Mouse (Mus musculus) hindbrain, embryonic 13.5 days (tissue): ENCODE results near the gene Hspa1b. TPM values are rescaled to one million over a fixed set of nuclear protein-coding genes. Genes with fewer than 3 reads are reported as not detected.
"Not testable (repeated sequence)": the region's sequence is repeated elsewhere in the genome, so short reads cannot be mapped to it uniquely, and the experiment has no call there.

Experiments
- ATAC-seq: fragments of 200-750 bp; cut with Nextera tagmentation; 2 replicates; pipeline ENCODE4 v1.8.0; 2017; ENCODE audit warnings: moderate TSS enrichment; ENCODE audit not compliant: low FRiP score
- H3K27ac ChIP-seq: fragments of 300-500 bp; sonication (generic); 2 replicates; pipeline ENCODE4 v1.5.1; 2015; ENCODE audit warnings: inconsistent platforms, mild to moderate bottlenecking, moderate library complexity
- H3K27me3 ChIP-seq: fragments of 300-500 bp; sonication (generic); 2 replicates; pipeline ENCODE4 v1.6.1; 2015; ENCODE audit warnings: mild to moderate bottlenecking, inconsistent platforms
- H3K36me3 ChIP-seq: fragments of 300-500 bp; sonication (generic); 2 replicates; pipeline ENCODE4 v1.6.1; 2015; ENCODE audit warnings: mild to moderate bottlenecking, inconsistent platforms
- H3K4me1 ChIP-seq: fragments of 300-500 bp; sonication (generic); replicated peaks from 2 replicates; pipeline ENCODE4 v1.6.1; 2015; ENCODE audit warnings: inconsistent platforms
- H3K4me2 ChIP-seq: fragments of 300-500 bp; sonication (generic); 2 replicates; pipeline ENCODE4 v1.6.1; 2015; ENCODE audit warnings: inconsistent platforms, mild to moderate bottlenecking, moderate library complexity
- H3K4me3 ChIP-seq: fragments of 300-500 bp; sonication (generic); 2 replicates; pipeline ENCODE4 v1.5.1; 2015; ENCODE audit warnings: mild to moderate bottlenecking, inconsistent platforms
- H3K9ac ChIP-seq: fragments of 300-500 bp; sonication (generic); 2 replicates; pipeline ENCODE4 v1.6.1; 2015; ENCODE audit warnings: mild to moderate bottlenecking, inconsistent platforms
- H3K9me3 ChIP-seq: fragments of 300-500 bp; sonication (generic); 2 replicates; pipeline ENCODE4 v1.6.1; 2016; ENCODE audit warnings: inconsistent platforms
- WGBS: fragments of 180-500 bp; shearing (Covaris S2); methylation state at CpG from one replicate; pipeline ENCODE4 v1.1.7; 2015; 5-methylcytosine and 5-hydroxymethylcytosine counted together
- polyA plus RNA-seq: library from polyadenylated mRNA; unstranded; fragments of >200 nt; fragmentation: Nextera tagmentation; extraction: Ambion mirVana; gene quantifications from 2 replicates; pipeline ENCODE4 v1.2.1, GENCODE M21; 2015

The Hspa1b gene
- 0.26 and 0.32 TPM in 2 replicates for polyA plus RNA-seq

DNA sequence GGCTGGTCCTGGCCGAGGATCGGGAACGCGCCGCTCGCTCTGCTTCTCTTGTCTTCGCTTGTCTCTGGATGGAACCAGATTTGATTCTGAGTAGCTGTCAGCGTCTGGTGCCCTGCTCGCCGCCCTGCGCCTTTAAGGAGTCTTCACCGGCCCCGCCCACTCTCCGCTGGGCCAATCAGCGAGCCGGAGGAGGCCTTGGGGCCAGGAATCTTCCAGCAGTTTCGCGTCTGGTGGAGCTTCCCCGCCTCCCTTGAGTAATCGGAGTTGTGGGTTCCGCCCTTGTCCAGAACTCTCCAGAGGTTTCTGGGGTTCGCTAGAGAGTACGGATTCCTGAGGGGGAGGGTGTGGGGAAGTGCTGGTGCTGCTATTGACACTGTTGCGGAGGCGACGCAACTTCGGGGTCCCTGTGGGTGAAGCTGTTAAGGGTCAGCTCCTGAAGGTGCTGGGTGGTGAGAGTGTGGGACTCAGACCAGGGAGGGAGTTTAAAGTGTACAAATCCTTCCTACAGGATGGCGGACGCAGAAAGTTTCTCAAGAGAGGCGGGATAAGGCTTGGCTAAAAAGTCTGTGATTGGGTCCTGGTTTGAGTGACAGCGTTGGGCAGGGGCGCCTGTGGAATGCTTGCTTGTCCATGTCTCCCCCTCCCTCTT is at the start of gene Hspa1b:
TSS of gene Hspa1b (minus strand) at position 109 of the 649 bp plus-strand sequence.
- WGBS: 0% methylated on average over 32 of the region's 32 CpGs
- Histone ChIP-seq H3K4me3 (peak within 1 kb of the TSS; percentile 44), H3K4me1 (peaks cover 11% of the 10 kb centered on the region), H3K4me2 (peak within 1 kb of the TSS; percentile 71), H3K9ac (peak within 1 kb of the TSS; percentile 60; the same call in 1 of the 2 replicates), H3K27me3 (peaks cover 63% of the 10 kb centered on the region), H3K27ac (peak within 1 kb of the TSS; percentile 82)
- H3K9me3 ChIP-seq, H3K36me3 ChIP-seq: not testable (repeated sequence)
- peak; percentile 92 for ATAC-seq

DNA sequence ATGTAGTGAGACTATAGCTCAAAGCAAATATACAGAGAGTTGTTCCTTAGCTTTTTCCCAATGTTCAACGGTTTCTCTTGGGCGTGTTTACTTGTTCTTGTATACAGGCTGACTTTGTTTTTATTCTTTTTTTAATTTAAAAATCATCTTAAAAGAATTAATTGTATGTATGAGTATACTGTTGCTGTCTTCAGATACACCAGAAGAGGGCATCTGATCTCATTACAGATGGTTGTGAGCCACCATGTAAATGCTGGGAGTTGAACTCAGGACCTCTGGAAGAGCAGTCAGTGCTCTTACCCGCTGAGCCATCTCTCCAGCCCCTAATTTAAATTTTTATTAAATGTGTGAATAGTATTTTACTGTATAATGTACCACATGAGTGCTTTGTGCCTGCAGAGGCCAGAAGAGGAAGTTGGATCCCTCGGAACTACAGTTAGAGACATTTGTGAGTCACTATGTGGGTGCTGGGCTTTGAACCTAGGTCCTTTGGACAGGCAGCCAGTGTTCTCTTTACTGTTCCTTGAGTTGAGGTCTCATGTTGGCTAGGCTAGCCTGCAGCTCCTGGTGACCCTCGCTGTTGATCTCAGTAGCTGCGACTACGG is 48.5 kb upstream of the Hspa1b start:
- Histone ChIP-seq H3K27ac (no peak overlapping the region), H3K4me3 (no peak overlapping the region), H3K9ac (no peak overlapping the region), H3K4me2 (no peak overlapping the region), H3K4me1 (peaks cover 13% of the 10 kb centered on the region), H3K9me3 (no peaks in the 10 kb centered on the region), H3K27me3 (no peaks in the 10 kb centered on the region), H3K36me3 (peaks cover 81% of the 10 kb centered on the region)
- WGBS: 94% methylated on average over 7 of the region's 7 CpGs
- no peak for ATAC-seq

DNA sequence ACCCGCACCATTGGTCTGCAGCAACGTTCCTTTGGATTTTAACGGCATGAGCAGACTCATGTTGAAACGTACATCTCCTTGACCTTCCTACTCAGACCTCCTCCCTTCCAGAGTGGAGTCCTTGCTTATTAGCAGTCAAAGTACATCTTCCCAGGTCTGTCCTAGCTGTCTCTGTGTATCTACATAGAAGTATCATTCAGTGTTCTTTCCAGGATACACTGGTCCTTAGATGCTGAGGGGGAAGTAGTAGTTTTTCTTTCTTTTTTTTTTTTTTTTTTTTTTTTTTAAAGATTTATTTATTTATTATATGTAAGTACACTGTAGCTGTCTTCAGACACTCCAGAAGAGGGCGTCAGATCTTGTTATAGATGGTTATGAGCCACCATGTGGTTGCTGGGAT is 46.9 kb upstream of the Hspa1b start:
- ATAC-seq, H3K9ac ChIP-seq, H3K9me3 ChIP-seq, H3K4me2 ChIP-seq, H3K4me3 ChIP-seq, H3K27ac ChIP-seq, H3K27me3 ChIP-seq: not testable (repeated sequence)
- H3K4me1 ChIP-seq: peaks cover 23% of the 10 kb centered on the region
- peaks cover 66% of the 10 kb centered on the region for H3K36me3 ChIP-seq
- 97% methylated on average over 4 of the region's 5 CpGs for WGBS

DNA sequence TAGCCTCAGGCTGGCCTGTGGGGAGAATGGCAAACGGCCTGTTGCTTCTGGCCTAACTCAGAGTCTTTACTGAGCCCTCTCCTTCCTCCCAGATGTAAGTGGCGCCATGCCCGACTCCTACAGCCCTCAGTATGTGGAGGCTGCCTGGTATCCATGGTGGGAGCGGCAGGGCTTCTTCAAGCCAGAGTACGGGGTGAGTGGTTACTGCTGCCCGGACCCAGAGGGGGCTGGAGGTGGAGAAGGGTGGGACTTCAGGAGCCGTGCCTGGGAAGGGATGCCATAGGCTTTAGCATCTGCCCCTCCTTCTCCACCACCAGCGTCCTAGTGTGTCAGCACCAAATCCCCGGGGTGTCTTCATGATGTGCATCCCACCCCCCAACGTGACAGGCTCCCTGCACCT is 46.1 kb upstream of the Hspa1b start:
- Histone ChIP-seq H3K27ac (no peak overlapping the region), H3K4me1 (peaks cover 24% of the 10 kb centered on the region), H3K36me3 (peaks cover 58% of the 10 kb centered on the region), H3K9ac (no peak overlapping the region), H3K9me3 (no peaks in the 10 kb centered on the region), H3K4me3 (no peak overlapping the region), H3K4me2 (no peak overlapping the region), H3K27me3 (no peaks in the 10 kb centered on the region)
- no peak for ATAC-seq
- 94% methylated on average over 10 of the region's 10 CpGs for WGBS

DNA sequence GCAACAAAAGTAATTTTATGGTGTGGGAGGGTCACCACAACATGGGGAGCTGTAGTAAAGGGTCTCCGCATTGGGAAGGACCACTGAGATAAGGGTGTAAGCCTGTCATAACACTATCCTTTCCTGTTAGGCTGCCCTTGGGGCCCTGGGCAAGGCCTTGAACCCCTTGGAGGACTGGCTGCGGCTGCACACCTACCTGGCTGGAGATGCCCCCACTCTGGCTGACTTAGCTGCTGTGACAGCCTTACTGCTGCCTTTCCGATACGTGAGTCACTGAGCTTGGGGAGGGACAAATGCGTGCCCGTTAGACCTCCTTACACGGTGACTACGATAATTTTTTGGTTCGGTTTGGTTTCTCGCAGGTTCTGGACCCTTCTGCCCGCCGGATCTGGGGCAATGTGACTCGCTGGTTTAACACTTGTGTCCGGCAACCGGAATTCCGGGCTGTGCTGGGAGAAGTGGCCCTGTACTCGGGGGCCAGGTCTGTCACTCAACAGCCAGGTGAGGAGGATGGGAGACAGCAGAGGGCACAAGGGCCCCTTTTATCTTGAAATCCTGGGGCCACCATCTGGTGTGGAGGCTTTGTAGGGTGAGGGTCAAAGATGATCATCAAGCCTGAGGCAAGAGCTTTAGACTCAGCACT is 45.2 kb upstream of the Hspa1b start:
- H3K4me2 ChIP-seq: no peak overlapping the region
- H3K9ac ChIP-seq: no peak overlapping the region
- H3K4me1 ChIP-seq: peaks cover 32% of the 10 kb centered on the region
- no peaks in the 10 kb centered on the region for H3K9me3 ChIP-seq
- no peak for ATAC-seq
- H3K27ac ChIP-seq: no peak overlapping the region
- no peak overlapping the region for H3K4me3 ChIP-seq
- WGBS: 97% methylated on average over 17 of the region's 17 CpGs
- no peaks in the 10 kb centered on the region for H3K27me3 ChIP-seq
- H3K36me3 ChIP-seq: peaks cover 50% of the 10 kb centered on the region

DNA sequence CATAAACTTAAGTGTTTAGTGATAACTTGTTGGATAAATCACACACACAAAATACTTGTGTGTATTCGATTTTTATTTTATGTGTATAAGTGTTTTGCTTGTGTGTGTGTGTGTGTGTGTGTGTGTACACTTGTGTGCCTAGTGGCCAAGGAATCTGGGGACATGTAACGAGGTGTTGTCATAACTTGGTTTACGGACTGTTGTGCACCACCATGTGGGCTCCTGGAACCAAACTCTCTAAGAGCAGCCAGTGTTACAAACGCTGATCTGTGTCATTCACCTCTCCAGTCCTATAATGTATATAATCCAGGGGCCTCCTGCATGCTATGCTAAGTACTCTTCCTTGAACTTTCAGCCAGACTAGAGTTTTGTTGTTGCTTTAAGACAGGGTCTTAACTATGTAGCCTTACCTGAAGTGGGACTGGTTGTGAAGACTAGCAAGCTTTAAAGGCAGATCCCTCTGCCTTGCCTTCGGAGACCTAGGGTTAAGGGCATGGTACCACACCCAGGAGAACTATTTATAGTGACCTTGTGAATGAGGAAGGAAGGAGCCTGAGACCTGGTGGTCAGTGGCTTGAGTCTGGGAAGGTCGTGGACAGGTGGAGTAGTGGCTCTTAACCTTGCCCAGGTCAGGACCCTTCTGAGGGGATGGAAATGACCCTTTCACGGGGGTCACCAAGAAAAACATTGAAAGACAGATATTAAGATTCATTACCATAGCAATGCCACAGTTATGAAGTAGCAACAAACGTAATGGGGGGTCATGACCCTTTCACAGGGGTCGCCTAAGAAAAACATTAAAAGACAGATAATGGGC is 44.2 kb upstream of the Hspa1b start:
- 81% methylated on average over 9 of the region's 9 CpGs for WGBS
- peak overlapping the region; percentile 97; the same call in 1 of the 2 replicates for H3K9ac ChIP-seq
- H3K27me3 ChIP-seq: no peaks in the 10 kb centered on the region
- H3K4me1 ChIP-seq: peaks cover 32% of the 10 kb centered on the region
- ATAC-seq: no peak
- H3K4me3 ChIP-seq: peak overlapping the region; percentile 90; the same call in 1 of the 2 replicates
- no peak overlapping the region for H3K27ac ChIP-seq
- H3K9me3 ChIP-seq: no peaks in the 10 kb centered on the region
- H3K36me3 ChIP-seq: peaks cover 40% of the 10 kb centered on the region
- peak overlapping the region; percentile 100 for H3K4me2 ChIP-seq

DNA sequence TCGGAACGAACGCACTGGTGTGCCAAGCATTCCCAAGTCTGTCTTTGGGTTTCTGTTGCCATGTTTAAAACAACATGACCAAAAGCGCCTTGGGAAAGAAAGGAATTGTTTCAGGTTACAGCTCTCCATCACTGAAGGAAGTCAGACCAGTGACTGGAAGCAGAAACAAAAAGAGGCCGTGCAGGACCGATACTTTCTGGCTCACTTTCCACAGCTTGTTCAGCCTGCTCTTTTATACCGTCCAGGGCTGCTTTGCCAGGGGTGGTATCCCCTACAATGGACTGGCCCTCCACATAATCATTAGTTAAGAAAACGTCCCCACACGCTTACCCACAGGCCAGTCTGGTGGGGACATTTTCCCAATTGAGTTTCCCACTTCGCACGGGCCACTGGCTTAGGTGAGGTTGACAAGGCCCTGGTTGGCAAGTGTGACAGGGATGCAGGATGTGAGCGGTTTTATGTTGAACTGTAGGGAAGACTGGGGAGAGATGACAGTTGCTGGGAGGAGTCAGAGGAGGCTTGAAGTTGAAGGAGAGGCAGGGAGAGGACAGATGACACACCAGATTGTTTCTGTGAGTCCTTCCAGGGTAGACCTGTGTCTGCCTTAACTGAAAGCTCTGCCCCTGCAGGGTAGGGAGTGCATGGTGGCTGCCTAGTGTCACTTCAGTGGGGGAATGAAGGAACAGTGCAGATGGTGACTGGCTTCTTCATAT is 43.3 kb upstream of the Hspa1b start:
- 12% methylated on average over 12 of the region's 12 CpGs for WGBS
- Histone ChIP-seq H3K4me2 (peak overlapping the region; percentile 100), H3K4me1 (peaks cover 32% of the 10 kb centered on the region), H3K36me3 (peaks cover 31% of the 10 kb centered on the region), H3K27me3 (no peaks in the 10 kb centered on the region), H3K27ac (peak overlapping the region; percentile 96), H3K9me3 (no peaks in the 10 kb centered on the region), H3K9ac (peak overlapping the region; percentile 97), H3K4me3 (peak overlapping the region; percentile 90)
- ATAC-seq: no peak

DNA sequence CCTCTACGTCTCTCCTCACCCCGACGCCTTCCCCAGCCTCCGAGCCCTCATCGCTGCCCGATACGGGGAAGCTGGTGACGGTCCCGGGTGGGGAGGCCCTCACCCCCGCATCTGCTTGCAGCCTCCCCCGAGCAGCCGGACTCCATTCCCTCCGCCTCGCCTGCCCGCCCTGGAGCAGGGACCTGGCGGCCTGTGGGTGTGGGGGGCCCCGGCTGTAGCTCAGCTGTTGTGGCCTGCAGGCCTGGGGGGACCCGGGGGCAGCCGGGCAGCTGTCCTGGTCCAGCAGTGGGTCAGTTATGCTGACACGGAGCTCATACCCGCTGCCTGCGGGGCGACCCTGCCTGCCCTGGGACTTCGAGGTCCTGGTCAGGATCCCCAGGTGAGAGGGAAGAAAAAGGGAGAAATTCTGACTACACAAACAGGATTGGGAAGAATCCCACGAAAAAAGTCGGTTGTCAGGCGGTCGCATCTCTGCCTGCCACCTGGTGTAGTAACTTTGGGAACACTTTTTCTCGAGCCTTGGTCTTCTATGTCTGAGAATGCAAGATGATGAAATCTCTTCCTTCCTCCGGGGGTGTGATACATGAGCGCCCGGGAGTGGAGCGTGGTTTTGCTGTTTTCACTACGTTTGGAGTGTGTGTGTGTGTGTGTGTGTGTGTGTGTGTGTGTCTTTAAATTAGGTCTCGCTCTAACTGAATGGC is 42.6 kb upstream of the Hspa1b start:
- Histone ChIP-seq H3K4me3 (peak overlapping the region; percentile 90), H3K4me1 (peaks cover 32% of the 10 kb centered on the region), H3K27ac (peak overlapping the region; percentile 96), H3K9me3 (no peaks in the 10 kb centered on the region), H3K36me3 (peaks cover 24% of the 10 kb centered on the region), H3K27me3 (no peaks in the 10 kb centered on the region), H3K4me2 (peak overlapping the region; percentile 100), H3K9ac (peak overlapping the region; percentile 97)
- WGBS: 1% methylated on average over 35 of the region's 35 CpGs
- ATAC-seq: no peak; the same call in 1 of the 2 replicates

DNA sequence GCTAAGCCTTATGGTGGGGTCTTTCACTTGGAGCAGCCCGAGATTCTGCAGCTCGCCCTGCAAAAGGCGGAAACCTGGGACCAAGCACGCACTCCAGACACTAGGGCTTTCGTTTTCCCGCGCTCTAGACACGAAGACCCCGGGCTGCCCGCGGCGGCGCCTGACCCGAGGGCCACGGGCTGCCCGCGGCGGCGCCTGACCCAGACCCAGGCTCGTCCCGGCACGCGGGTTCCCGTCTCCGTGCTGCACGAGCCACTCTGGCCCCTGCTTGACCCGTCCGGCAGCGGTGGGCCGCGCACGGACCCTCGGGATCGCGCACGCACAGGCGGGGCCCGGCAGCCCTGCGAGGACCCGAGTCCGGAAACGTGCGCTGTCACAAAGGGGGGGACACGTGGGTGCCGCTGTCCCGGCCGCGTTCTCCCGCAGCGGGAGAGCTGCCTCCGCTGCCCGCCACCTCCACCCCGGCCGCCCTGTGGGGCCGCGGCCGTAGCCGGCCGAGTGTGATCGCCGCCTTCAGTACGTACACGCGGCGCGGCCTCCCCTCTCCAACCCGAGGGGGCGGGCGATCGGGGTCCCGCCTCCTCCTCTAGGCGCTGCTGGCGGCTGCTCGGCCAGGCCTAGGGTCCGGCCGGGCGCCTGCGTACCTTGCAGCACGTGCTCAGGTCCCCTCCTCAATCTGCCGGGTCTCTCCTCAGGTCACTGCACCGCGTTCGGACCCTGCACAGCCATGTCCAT is 41.8 kb upstream of the Hspa1b start, which contains the start of gene Vars:
TSS of gene Vars (plus strand) at position 271 of the 735 bp plus-strand sequence.
- Histone ChIP-seq H3K27ac (peak within 1 kb of the TSS; percentile 96), H3K36me3 (peaks cover 19% of the 10 kb centered on the region), H3K4me1 (peaks cover 32% of the 10 kb centered on the region), H3K4me2 (peak within 1 kb of the TSS; percentile 100), H3K9me3 (no peaks in the 10 kb centered on the region), H3K9ac (peak within 1 kb of the TSS; percentile 97), H3K27me3 (no peaks in the 10 kb centered on the region), H3K4me3 (peak within 1 kb of the TSS; percentile 90)
- under 1% methylated on average over 70 of the region's 83 CpGs for WGBS
- ATAC-seq: peak; percentile 90

DNA sequence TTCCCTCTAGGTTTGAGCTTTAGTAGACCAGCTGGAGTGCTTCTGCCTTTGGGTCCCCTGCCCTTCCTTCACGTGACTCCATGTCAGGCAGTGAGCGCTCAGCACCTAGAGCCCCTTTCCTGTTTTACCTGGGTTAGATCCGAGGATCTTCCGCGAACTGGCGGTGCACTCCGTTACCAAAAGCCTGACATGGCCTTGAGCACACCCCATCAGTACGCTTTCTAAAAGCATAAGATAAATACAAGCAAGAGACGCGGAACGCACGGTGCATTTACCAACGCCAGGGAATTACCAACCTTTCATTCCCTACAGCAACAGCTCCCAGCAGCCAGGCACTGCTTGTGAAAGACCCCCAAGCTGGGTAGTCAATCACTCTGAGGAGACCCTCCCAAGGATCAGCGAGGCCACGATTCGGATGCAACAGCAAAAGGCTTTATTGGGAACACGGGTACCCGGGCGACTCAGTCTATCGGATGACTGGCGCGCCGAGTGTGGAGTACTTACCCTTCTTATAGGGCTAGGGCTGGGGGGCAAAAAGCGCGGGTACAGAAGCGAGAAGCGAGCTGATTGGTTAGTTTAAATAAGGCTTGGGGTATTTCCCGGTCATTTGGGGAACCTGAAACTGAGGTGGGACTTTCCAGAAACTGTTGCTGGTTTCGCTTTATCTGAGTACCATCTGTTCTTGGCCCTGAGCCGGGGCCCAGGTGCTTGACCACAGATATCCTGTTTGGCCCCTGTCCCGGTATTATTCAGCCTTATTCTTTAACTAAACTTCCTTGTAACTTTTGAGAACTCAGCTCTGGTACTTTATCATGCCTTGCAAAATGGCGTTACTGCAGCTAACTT is 41.1 kb upstream of the Hspa1b start:
- not testable (repeated sequence) for ATAC-seq, H3K27me3 ChIP-seq, H3K9me3 ChIP-seq
- Histone ChIP-seq H3K9ac (peak overlapping the region; percentile 97), H3K27ac (peak overlapping the region; percentile 96; the same call in 1 of the 2 replicates), H3K4me1 (peaks cover 32% of the 10 kb centered on the region), H3K36me3 (peaks cover 11% of the 10 kb centered on the region), H3K4me3 (peak overlapping the region; percentile 90), H3K4me2 (peak overlapping the region; percentile 100)
- WGBS: 22% methylated on average over 30 of the region's 32 CpGs
